Mouse (Mus musculus): ENCODE measurements around the gene Isg20l2. TPM values are rescaled to one million over a fixed set of nuclear protein-coding genes. Genes with fewer than 3 reads are reported as not detected.

The Isg20l2 gene
- polyA plus RNA-seq, 1 experiment from 2014 or later, result 66.9 TPM

- ATAC-seq (replicated peaks; ENCODE audit: low FRiP score) (0 out of 2 replicates have a peak, but pooled peaks have one; percentile 0), DNase-seq (ENCODE audit: low spot score) (no peak)
- no peak overlapping the region for H3K27ac ChIP-seq (ENCODE audit: low read depth, low read length)
- H3K9ac ChIP-seq (ENCODE audit: low read depth, low read length), result no peak overlapping the region
- H3K9me3 ChIP-seq (ENCODE audit: control insufficient read depth, low read length), result no peaks in the 10 kb centered on the region
- H3K4me1 ChIP-seq (replicated peaks; ENCODE audit: control insufficient read depth, insufficient read depth, low read length), result peaks cover 22% of the 10 kb centered on the region
- H3K27me3 ChIP-seq (replicated peaks; ENCODE audit: control insufficient read depth, insufficient read depth, low read length), result peaks cover 40% of the 10 kb centered on the region
- WGBS, result 9% methylated on average over 15 of the region's 15 CpGs
- H3K4me3 ChIP-seq (ENCODE audit: low read depth, low read length), result peak overlapping the region; percentile 45
- H3K36me3 ChIP-seq (ENCODE audit: control insufficient read depth, insufficient read depth, low read length), result no peaks in the 10 kb centered on the region
- peak overlapping the region; percentile 75 for H3K4me2 ChIP-seq
Measured at GRCm38 (mm10) chr3:87988068-87988467, 58.0 kb downstream of the Isg20l2 start.

- no peak overlapping the region for H3K4me2 ChIP-seq
- no peak overlapping the region for H3K27ac ChIP-seq (ENCODE audit: low read depth, low read length)
- H3K4me1 ChIP-seq (replicated peaks; ENCODE audit: control insufficient read depth, insufficient read depth, low read length), result peaks cover 12% of the 10 kb centered on the region
- ATAC-seq (replicated peaks; ENCODE audit: low FRiP score) (no peak), DNase-seq (ENCODE audit: low spot score) (no peak)
- no peaks in the 10 kb centered on the region for H3K9me3 ChIP-seq (ENCODE audit: control insufficient read depth, low read length)
- 30% methylated on average over 10 of the region's 10 CpGs for WGBS
- no peaks in the 10 kb centered on the region for H3K36me3 ChIP-seq (ENCODE audit: control insufficient read depth, insufficient read depth, low read length)
- no peak overlapping the region for H3K4me3 ChIP-seq (ENCODE audit: low read depth, low read length)
- H3K9ac ChIP-seq (ENCODE audit: low read depth, low read length), result no peak overlapping the region
- H3K27me3 ChIP-seq (replicated peaks; ENCODE audit: control insufficient read depth, insufficient read depth, low read length), result peaks cover 58% of the 10 kb centered on the region
Measured at GRCm38 (mm10) chr3:87989935-87990334, 59.8 kb downstream of the Isg20l2 start.

Other genes starting within 250 kb of the Isg20l2 start
- 0.23 TPM in 1 of 2 replicates, not detected in the other for gene Lrrc71, start 181.7 kb upstream of the Isg20l2 start, polyA plus RNA-seq (2014; fragmentation: Nextera tagmentation; extraction: Ambion mirVana)
- gene Ntrk1, start 135.2 kb upstream of the Isg20l2 start, polyA plus RNA-seq (2014; fragmentation: Nextera tagmentation; extraction: Ambion mirVana), result 0.62 and 1.1 TPM in 2 replicates
- gene Insrr, start 133.4 kb upstream of the Isg20l2 start, polyA plus RNA-seq (2014; fragmentation: Nextera tagmentation; extraction: Ambion mirVana), result 0.05 and 0.06 TPM in 2 replicates
- gene Pear1, start 106.0 kb upstream of the Isg20l2 start, polyA plus RNA-seq (2014; fragmentation: Nextera tagmentation; extraction: Ambion mirVana), result 15.5 and 18.4 TPM in 2 replicates
- gene Sh2d2a, start 83.6 kb upstream of the Isg20l2 start, polyA plus RNA-seq (2014; fragmentation: Nextera tagmentation; extraction: Ambion mirVana), result 0.13 and 0.15 TPM in 2 replicates
- gene Prcc, start 44.7 kb upstream of the Isg20l2 start, polyA plus RNA-seq (2014; fragmentation: Nextera tagmentation; extraction: Ambion mirVana), result 15.4 and 15.6 TPM in 2 replicates
- gene Hdgf, start 24.0 kb upstream of the Isg20l2 start, polyA plus RNA-seq (2014; fragmentation: Nextera tagmentation; extraction: Ambion mirVana), result 520 and 526 TPM in 2 replicates
- gene Mrpl24, start 10.8 kb upstream of the Isg20l2 start, polyA plus RNA-seq (2014; fragmentation: Nextera tagmentation; extraction: Ambion mirVana), result 95.7 and 97.5 TPM in 2 replicates
- 17.5 and 18.8 TPM in 2 replicates for gene Rrnad1, start 403 bp downstream of the Isg20l2 start, polyA plus RNA-seq (2014; fragmentation: Nextera tagmentation; extraction: Ambion mirVana)
- 24.9 and 29.9 TPM in 2 replicates for gene Crabp2, start 18.4 kb downstream of the Isg20l2 start, polyA plus RNA-seq (2014; fragmentation: Nextera tagmentation; extraction: Ambion mirVana)
- 4.9 and 5.8 TPM in 2 replicates for gene Nes, start 40.8 kb downstream of the Isg20l2 start, polyA plus RNA-seq (2014; fragmentation: Nextera tagmentation; extraction: Ambion mirVana)
- gene Bcan, start 69.9 kb downstream of the Isg20l2 start, polyA plus RNA-seq (2014; fragmentation: Nextera tagmentation; extraction: Ambion mirVana), result 0.08 TPM in 1 of 2 replicates, not detected in the other
- not detected in 2 replicates for gene Hapln2, start 97.3 kb downstream of the Isg20l2 start, polyA plus RNA-seq (2014; fragmentation: Nextera tagmentation; extraction: Ambion mirVana)
- 60.6 and 60.7 TPM in 2 replicates for gene Gpatch4, start 112.8 kb downstream of the Isg20l2 start, polyA plus RNA-seq (2014; fragmentation: Nextera tagmentation; extraction: Ambion mirVana)
- gene Naxe, start 128.2 kb downstream of the Isg20l2 start, polyA plus RNA-seq (2014; fragmentation: Nextera tagmentation; extraction: Ambion mirVana), result 98.7 and 106 TPM in 2 replicates
- gene Ttc24, start 148.0 kb downstream of the Isg20l2 start, polyA plus RNA-seq (2014; fragmentation: Nextera tagmentation; extraction: Ambion mirVana), result not detected in 2 replicates
- 16.8 and 19.1 TPM in 2 replicates for gene Iqgap3, start 151.7 kb downstream of the Isg20l2 start, polyA plus RNA-seq (2014; fragmentation: Nextera tagmentation; extraction: Ambion mirVana)
- gene Mef2d, start 212.1 kb downstream of the Isg20l2 start, polyA plus RNA-seq (2014; fragmentation: Nextera tagmentation; extraction: Ambion mirVana), result 27.6 and 28.0 TPM in 2 replicates

All from liver, embryonic 11.5 days (tissue).